Mouse (Mus musculus) v-Abl transformed pro-B cells (cell line): ENCODE measurements around the gene Gm49721.
"Not testable (repeated sequence)": the region's sequence is repeated elsewhere in the genome, so short reads cannot be mapped to it uniquely, and the experiment has no call there.

Source experiments
- in situ Hi-C, 2 experiments: fragments of 400-800 bp; cut with MboI; formaldehyde crosslinking; loops; one replicate each; pipeline ENCODE4 v1.15.1; 2025; ENCODE audit not compliant: unreplicated experiment in 2 of 2

Gene Gm49721

GRCm38 (mm10) chr17:7069561-7070240 lies 91.0 kb downstream of the Gm49721 start:
- in situ Hi-C loops = not testable (repeated sequence)

GRCm38 (mm10) chr17:7074494-7074893 lies 95.8 kb downstream of the Gm49721 start:
- in situ Hi-C loops = not testable (repeated sequence)

GRCm38 (mm10) chr17:7075519-7075918 lies 96.8 kb downstream of the Gm49721 start:
- in situ Hi-C loops = not testable (repeated sequence)

- in situ Hi-C loops = not testable (repeated sequence)
Measured at GRCm38 (mm10) chr17:7079558-7079957, 100.9 kb downstream of the Gm49721 start.

- in situ Hi-C loops = not testable (repeated sequence)
Measured at GRCm38 (mm10) chr17:7084523-7084922, 105.8 kb downstream of the Gm49721 start.

GRCm38 (mm10) chr17:7085469-7086168 lies 106.9 kb downstream of the Gm49721 start:
- in situ Hi-C loops = not testable (repeated sequence)

GRCm38 (mm10) chr17:7086836-7087235 lies 108.1 kb downstream of the Gm49721 start:
- in situ Hi-C loops = not testable (repeated sequence)
